Mouse (Mus musculus) midbrain, postnatal 0 days (tissue): ENCODE results near the gene Csnk2b. TPM values are rescaled to one million over a fixed set of nuclear protein-coding genes. Genes with fewer than 3 reads are reported as not detected.
A peak's percentile ranks its signal among the peaks of the same experiment; 100 is the strongest.

Source experiments
- ATAC-seq: fragments of 200-750 bp; cut with Nextera tagmentation; 2 replicates; pipeline ENCODE4 v1.8.0; 2017; ENCODE audit warnings: moderate number of reproducible peaks, mild to moderate bottlenecking, moderate TSS enrichment, moderate library complexity; ENCODE audit not compliant: low FRiP score
- DNase-seq: peaks from one replicate; pipeline ENCODE4 v3.0.0-alpha.2; 2015; ENCODE audit warnings: low spot score
- H3K27ac ChIP-seq: fragments of 300-500 bp; sonication (generic); 2 replicates; pipeline ENCODE4 v1.5.1; 2014; ENCODE audit warnings: low read depth, mild to moderate bottlenecking, low read length, mixed read lengths
- H3K27me3 ChIP-seq: fragments of 300-500 bp; sonication (generic); 2 replicates; pipeline ENCODE4 v1.6.1; 2014; ENCODE audit warnings: low read length, control low read depth, mixed read lengths; ENCODE audit not compliant: insufficient read depth
- H3K36me3 ChIP-seq: fragments of 300-500 bp; sonication (generic); 2 replicates; pipeline ENCODE4 v1.6.1; 2014; ENCODE audit warnings: low read length, control low read depth, mixed read lengths; ENCODE audit not compliant: insufficient read depth
- H3K4me1 ChIP-seq: fragments of 300-500 bp; sonication (generic); 2 replicates; pipeline ENCODE4 v1.6.1; 2014; ENCODE audit warnings: mild to moderate bottlenecking, control low read depth, antibody characterized with exemption, low read length, mixed read lengths; ENCODE audit not compliant: insufficient read depth
- H3K4me2 ChIP-seq: fragments of 300-500 bp; sonication (generic); 2 replicates; pipeline ENCODE4 v1.6.1; 2014; ENCODE audit warnings: low read depth, mild to moderate bottlenecking, low read length, mixed read lengths; ENCODE audit not compliant: poor library complexity, severe bottlenecking
- H3K4me3 ChIP-seq: fragments of 300-500 bp; sonication (generic); 2 replicates; pipeline ENCODE4 v1.5.1; 2014; ENCODE audit warnings: low read depth, mild to moderate bottlenecking, low read length, moderate library complexity
- H3K9ac ChIP-seq: fragments of 300-500 bp; sonication (generic); replicated peaks from 2 replicates; pipeline ENCODE4 v1.6.1; 2014; ENCODE audit warnings: mild to moderate bottlenecking, low read length, moderate library complexity, mixed read lengths; ENCODE audit not compliant: poor library complexity, severe bottlenecking
- H3K9me3 ChIP-seq: fragments of 300-500 bp; sonication (generic); 2 replicates; pipeline ENCODE4 v1.6.1; 2016; ENCODE audit warnings: low read length, control low read depth
- CTCF ChIP-seq: IDR thresholded peaks from 2 replicates; pipeline ENCODE4 v1.5.1; 2016; ENCODE audit warnings: antibody characterized with exemption, mild to moderate bottlenecking
- WGBS: fragments of 180-500 bp; shearing (Covaris S2); extraction: QIAGEN DNeasy Blood & Tissue Kit; methylation state at CpG from one replicate; pipeline ENCODE4 v1.1.7; 2014; 5-methylcytosine and 5-hydroxymethylcytosine counted together
- polyA plus RNA-seq: library from polyadenylated mRNA; unstranded; fragments of >200 nt; fragmentation: Nextera tagmentation; extraction: Ambion mirVana; gene quantifications from 2 replicates; pipeline ENCODE4 v1.2.1, GENCODE M21; 2015
- total RNA-seq: library from RNA; depleted of rRNA; stranded (reverse); fragments of >200 nt; gene quantifications from 2 replicates; pipeline ENCODE4 v1.2.3, GENCODE M21; 2014

The Csnk2b gene
- total and polyA plus RNA-seq, 2 experiments from 2014 or later: 287 to 332 TPM

- Histone ChIP-seq H3K9me3 (no peaks in the 10 kb centered on the region), H3K36me3 (no peaks in the 10 kb centered on the region), H3K27me3 (no peaks in the 10 kb centered on the region), H3K4me1 (no peaks in the 10 kb centered on the region), H3K4me3 (peak overlapping the region; percentile 18; the same call in 1 of the 2 replicates), H3K9ac (no peak overlapping the region), H3K27ac (no peak overlapping the region), H3K4me2 (peak overlapping the region; percentile 35)
- ATAC-seq: no peak
- DNase-seq: no peak
- no peak for TF ChIP-seq CTCF
- 40% methylated on average over 2 of the region's 2 CpGs for WGBS
These were observed 44.6 kb downstream of the Csnk2b start for GRCm38 (mm10) chr17:35077285-35077684.

DNA sequence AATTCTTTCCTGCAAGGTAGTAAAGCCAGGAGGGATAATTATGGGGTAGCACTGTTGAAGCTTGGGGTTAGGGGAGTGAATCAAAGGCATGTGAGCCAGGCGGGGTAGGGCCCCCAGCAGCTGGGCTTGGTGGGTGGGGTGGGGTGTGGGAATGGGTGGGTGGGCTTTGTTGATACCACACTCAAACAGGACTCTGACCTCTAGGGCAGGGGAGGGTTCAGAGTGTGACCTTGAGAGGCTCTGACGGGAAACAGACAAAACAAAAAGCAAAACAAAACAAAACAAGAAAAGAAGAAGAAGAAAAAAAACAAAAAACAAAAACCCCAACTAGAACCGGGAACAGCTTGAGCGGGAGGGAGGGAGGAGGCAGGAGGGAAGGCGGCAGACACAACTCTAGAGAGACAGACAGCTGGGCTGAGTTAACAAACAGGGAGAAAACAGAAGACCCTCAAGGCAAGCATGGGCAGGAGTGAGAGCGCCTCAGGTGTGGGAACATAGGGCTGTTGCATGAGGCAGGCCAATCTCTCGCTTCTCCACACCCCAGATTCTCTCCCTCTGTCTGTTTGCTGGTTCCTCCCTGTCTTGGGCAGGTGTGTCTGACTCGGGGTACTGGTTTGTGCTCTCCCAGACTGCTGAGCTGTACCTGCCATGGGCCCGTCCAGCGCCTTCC is 45.2 kb downstream of the Csnk2b start, which contains the start of gene Ly6g6e:
Ly6g6e (plus strand) TSS at position 396 of the 670 bp plus-strand sequence.
- no peak within 1 kb of the TSS for H3K27ac ChIP-seq
- no peak for TF ChIP-seq CTCF

GRCm38 (mm10) chr17:35074097-35074496 is 47.8 kb downstream of the Csnk2b start:
- Histone ChIP-seq H3K9me3 (no peaks in the 10 kb centered on the region), H3K4me2 (no peak overlapping the region), H3K4me3 (no peak overlapping the region), H3K9ac (no peak overlapping the region), H3K27me3 (no peaks in the 10 kb centered on the region), H3K4me1 (no peaks in the 10 kb centered on the region), H3K27ac (no peak overlapping the region), H3K36me3 (no peaks in the 10 kb centered on the region)
- no peak for DNase-seq
- ATAC-seq: no peak
- WGBS: 57% methylated on average over 17 of the region's 17 CpGs
- no peak for TF ChIP-seq CTCF

More for the DNA sequence above, 45.2 kb downstream of the Csnk2b start, which contains the start of gene Ly6g6e:
- Histone ChIP-seq H3K27me3 (no peaks in the 10 kb centered on the region), H3K4me2 (peak within 1 kb of the TSS; percentile 35), H3K9ac (no peak within 1 kb of the TSS), H3K36me3 (no peaks in the 10 kb centered on the region), H3K9me3 (no peaks in the 10 kb centered on the region), H3K4me1 (no peaks in the 10 kb centered on the region), H3K4me3 (peak within 1 kb of the TSS; percentile 18; the same call in 1 of the 2 replicates)
- DNase-seq (no peak), ATAC-seq (no peak)
- WGBS: 40% methylated on average over 10 of the region's 10 CpGs

- Histone ChIP-seq H3K9ac (no peak overlapping the region), H3K4me3 (no peak overlapping the region), H3K4me1 (no peaks in the 10 kb centered on the region), H3K27ac (no peak overlapping the region), H3K4me2 (no peak overlapping the region), H3K36me3 (no peaks in the 10 kb centered on the region), H3K27me3 (no peaks in the 10 kb centered on the region), H3K9me3 (no peaks in the 10 kb centered on the region)
- no peak for TF ChIP-seq CTCF
- DNase-seq (no peak), ATAC-seq (no peak)
- 80% methylated on average over 9 of the region's 9 CpGs for WGBS
These were observed 50.4 kb downstream of the Csnk2b start for GRCm38 (mm10) chr17:35071454-35071853.

DNA sequence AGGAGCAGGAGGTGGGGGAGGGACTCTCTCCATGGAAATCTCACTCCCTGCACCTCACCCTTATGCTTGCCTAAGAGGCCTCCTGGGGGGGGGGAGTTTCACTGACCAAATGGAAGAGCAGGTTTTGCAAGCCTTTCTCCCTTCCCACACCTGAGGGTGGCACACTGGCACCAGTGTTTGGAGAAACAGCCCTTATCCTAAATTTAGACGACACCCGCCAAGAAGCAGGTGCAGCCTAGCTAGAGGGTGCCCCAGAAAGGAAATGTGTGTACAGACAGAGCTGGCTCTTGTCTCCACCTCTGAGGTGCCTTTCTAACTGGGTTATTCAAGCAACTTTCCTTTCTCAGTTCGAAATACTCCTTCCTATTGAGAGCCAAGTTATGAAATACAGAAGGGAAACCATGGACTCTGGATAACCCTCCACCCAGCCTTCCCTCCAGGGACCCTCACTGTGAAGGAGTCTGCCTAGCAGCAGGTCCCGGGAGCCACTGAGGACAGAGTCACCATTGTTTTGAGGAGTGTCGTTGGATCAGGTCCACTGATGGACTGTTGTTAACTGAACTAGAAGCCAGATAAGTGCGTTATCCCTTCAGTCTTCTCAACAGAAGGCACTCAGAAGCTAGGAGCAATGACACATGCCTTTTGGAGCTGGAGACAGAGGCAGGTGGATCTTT is 51.2 kb downstream of the Csnk2b start:
- H3K4me2 ChIP-seq: no peak overlapping the region
- 57% methylated on average over 6 of the region's 6 CpGs for whole genome bisulfite sequencing
- H3K27ac ChIP-seq: no peak overlapping the region
- no peak overlapping the region for H3K4me3 ChIP-seq
- no peaks in the 10 kb centered on the region for H3K36me3 ChIP-seq
- no peak for DNase-seq
- H3K9ac ChIP-seq: no peak overlapping the region
- ATAC-seq: no peak
- no peaks in the 10 kb centered on the region for H3K9me3 ChIP-seq
- H3K27me3 ChIP-seq: 0 out of 2 replicates have a peak, but pooled peaks cover under 1% of the 10 kb centered on the region
- no peaks in the 10 kb centered on the region for H3K4me1 ChIP-seq
- TF ChIP-seq CTCF: no peak
